Mouse (Mus musculus): ENCODE measurements at regions not wholly inside any gene's neighbourhood (a gene's known extent, or its start where the extent isn't known, plus 50 kb on each side); places are given as distances from the start of the nearest gene placed in this dataset.
"Not testable (repeated sequence)": the region's sequence is repeated elsewhere in the genome, so short reads cannot be mapped to it uniquely, and the experiment has no call there.

DNA sequence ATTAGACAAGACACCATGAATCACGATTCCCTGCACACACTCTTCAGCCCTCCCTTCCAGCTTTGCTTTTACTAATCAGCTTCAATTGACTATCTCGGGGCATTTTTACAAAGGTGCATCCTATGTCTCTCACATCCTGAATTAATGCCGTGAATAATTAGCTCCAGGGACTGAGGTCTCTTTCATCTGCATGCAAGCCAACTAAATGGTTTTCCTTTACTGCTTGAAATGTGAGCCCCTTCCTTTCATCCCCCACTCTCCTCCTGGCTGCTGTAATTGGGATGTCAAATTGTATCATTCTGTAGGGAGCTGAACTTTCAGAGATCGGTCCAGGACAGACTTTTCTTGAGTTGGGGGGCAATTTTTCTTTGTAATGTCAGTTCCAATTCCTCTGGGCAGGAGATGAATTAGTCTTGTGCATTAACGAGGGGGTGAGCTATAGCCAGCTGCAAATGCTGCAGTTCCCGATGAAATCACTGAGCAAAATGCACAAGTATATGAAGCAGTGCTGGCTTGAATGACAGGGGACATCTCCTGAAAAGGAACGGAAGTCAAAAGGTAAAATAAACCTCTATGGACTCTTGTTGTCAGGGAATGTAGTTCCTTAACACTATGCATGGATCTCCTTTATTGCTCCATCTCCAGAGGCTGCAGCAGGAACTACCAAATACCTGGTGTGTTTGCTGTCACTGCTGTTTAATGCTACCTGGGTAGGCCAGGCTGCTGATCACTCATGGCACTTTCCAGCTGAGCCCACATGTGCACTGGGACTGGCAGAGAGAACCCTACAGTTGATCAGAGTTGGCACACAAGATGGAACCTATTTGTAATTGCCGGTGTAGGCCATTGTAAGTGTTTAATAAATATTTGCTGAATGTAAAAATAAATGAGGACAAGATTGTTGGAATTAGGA is 1420.2 kb upstream of the Gm7489 start:
- Histone ChIP-seq H3K4me2 (ENCODE audit: low read depth, low read length, severe bottlenecking) (peak overlapping the region; percentile 5; the same call in 1 of the 2 replicates), H3K9ac (ENCODE audit: low read length) (no peak overlapping the region), H3K9me3 (ENCODE audit: control insufficient read depth, low read length) (no peaks in the 10 kb centered on the region), H3K4me1 (replicated peaks; ENCODE audit: control insufficient read depth, insufficient read depth, low read length) (0 out of 2 replicates have a peak, but pooled peaks cover 5% of the 10 kb centered on the region), H3K27ac (ENCODE audit: low read depth, low read length) (peak overlapping the region; percentile 18; the same call in 1 of the 2 replicates), H3K4me3 (ENCODE audit: low read depth, low read length) (no peak overlapping the region), H3K27me3 (ENCODE audit: control insufficient read depth, insufficient read depth, low read length) (no peaks in the 10 kb centered on the region), H3K36me3 (ENCODE audit: control insufficient read depth, insufficient read depth, low read length) (no peaks in the 10 kb centered on the region)
- WGBS = 16% methylated on average over 8 of the region's 8 CpGs
- peak; percentile 73 for ATAC-seq (replicated peaks; ENCODE audit: low FRiP score)
- no peak for DNase-seq (ENCODE audit: low spot score)

DNA sequence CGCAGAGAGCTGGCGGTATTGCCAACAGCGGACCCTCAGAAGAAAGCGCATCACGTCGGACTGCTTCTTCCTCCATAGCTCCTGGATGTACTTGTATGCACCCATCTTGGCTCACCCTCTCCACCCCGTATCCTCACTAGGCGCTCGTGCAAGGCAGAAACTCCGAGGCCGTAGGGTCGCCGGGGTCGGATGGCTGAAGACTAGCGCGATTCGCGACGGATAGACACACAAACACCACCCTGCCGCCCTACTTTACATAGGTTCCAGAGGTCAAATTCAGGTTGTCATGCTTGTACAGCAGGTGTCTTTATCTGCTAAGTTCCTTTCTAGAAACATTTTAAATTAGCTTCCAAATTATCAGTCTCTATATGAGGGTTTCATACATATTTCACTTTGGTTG is 1406.6 kb upstream of the Gm7489 start:
- ATAC-seq (replicated peaks; ENCODE audit: low FRiP score); H3K4me1 ChIP-seq (replicated peaks; ENCODE audit: control insufficient read depth, insufficient read depth, low read length); H3K27ac ChIP-seq (ENCODE audit: low read depth, low read length); H3K36me3 ChIP-seq (ENCODE audit: control insufficient read depth, insufficient read depth, low read length); H3K9ac ChIP-seq (ENCODE audit: low read length); H3K27me3 ChIP-seq (ENCODE audit: control insufficient read depth, insufficient read depth, low read length); H3K4me3 ChIP-seq (ENCODE audit: low read depth, low read length); DNase-seq (ENCODE audit: low spot score); H3K4me2 ChIP-seq (ENCODE audit: low read depth, low read length, severe bottlenecking); H3K9me3 ChIP-seq (ENCODE audit: control insufficient read depth, low read length): not testable (repeated sequence)
- WGBS = 92% methylated on average over 14 of the region's 20 CpGs

DNA sequence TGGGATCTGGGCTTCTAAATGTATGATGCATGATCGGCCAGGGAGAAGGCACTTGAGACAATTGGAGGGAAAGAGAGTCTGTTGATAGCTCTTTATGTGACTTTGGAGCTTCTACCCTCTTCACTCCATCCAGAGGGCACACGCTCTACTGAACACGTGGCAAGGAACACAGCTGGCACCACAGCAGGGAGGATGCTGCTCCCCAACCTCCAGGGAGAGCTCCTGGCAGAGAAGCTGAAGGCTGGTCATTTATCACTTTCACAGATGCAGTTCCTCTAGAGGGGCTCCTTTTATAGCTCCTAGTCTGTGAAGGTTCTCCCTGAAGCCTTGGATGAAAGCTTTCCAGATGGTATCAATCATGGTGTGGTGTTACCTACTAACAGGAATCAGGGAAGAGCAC is 1403.9 kb upstream of the Gm7489 start:
- no peaks in the 10 kb centered on the region for H3K4me1 ChIP-seq (replicated peaks; ENCODE audit: control insufficient read depth, insufficient read depth, low read length)
- DNase-seq (ENCODE audit: low spot score) (no peak), ATAC-seq (replicated peaks; ENCODE audit: low FRiP score) (no peak)
- H3K4me3 ChIP-seq (ENCODE audit: low read depth, low read length) = no peak overlapping the region
- no peak overlapping the region for H3K4me2 ChIP-seq (ENCODE audit: low read depth, low read length, severe bottlenecking)
- H3K9me3 ChIP-seq (ENCODE audit: control insufficient read depth, low read length) = no peaks in the 10 kb centered on the region
- no peak overlapping the region for H3K27ac ChIP-seq (ENCODE audit: low read depth, low read length)
- H3K9ac ChIP-seq (ENCODE audit: low read length) = no peak overlapping the region
- no peaks in the 10 kb centered on the region for H3K27me3 ChIP-seq (ENCODE audit: control insufficient read depth, insufficient read depth, low read length)
- no peaks in the 10 kb centered on the region for H3K36me3 ChIP-seq (ENCODE audit: control insufficient read depth, insufficient read depth, low read length)
- WGBS = 71% methylated on average over 3 of the region's 3 CpGs

DNA sequence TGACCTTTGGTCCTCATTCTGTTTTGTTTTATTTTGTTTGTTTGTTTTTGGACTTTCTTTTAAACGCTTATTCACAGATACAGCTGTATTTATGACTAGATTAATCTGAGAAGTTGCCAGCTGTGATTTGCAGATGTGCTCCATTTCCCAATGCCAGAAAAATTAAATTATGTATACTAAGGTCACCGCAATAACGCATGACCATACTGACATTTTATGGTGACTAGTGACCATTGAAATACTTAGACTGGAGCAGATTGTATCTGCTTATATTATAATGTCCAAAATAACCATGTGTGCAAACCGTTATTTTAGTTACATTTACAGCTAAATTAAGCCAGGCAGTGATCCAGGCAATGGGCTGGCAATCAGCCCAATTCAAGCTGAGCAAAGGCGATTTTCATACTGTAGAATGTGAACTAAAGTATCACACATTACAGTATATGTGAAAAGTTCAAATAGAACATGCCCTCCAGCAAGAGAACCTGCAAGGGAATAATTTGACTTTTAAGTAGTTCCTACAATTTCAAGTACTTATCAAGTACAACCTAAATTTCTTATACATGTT is 1401.0 kb upstream of the Gm7489 start:
- no peaks in the 10 kb centered on the region for H3K9me3 ChIP-seq (ENCODE audit: control insufficient read depth, low read length)
- no peaks in the 10 kb centered on the region for H3K27me3 ChIP-seq (ENCODE audit: control insufficient read depth, insufficient read depth, low read length)
- no peaks in the 10 kb centered on the region for H3K4me1 ChIP-seq (replicated peaks; ENCODE audit: control insufficient read depth, insufficient read depth, low read length)
- no peaks in the 10 kb centered on the region for H3K36me3 ChIP-seq (ENCODE audit: control insufficient read depth, insufficient read depth, low read length)
- no peak overlapping the region for H3K27ac ChIP-seq (ENCODE audit: low read depth, low read length)
- DNase-seq (ENCODE audit: low spot score) (no peak), ATAC-seq (replicated peaks; ENCODE audit: low FRiP score) (no peak)
- no peak overlapping the region for H3K4me2 ChIP-seq (ENCODE audit: low read depth, low read length, severe bottlenecking)
- no peak overlapping the region for H3K4me3 ChIP-seq (ENCODE audit: low read depth, low read length)
- H3K9ac ChIP-seq (ENCODE audit: low read length) = no peak overlapping the region
- WGBS = 88% methylated on average over 5 of the region's 5 CpGs

DNA sequence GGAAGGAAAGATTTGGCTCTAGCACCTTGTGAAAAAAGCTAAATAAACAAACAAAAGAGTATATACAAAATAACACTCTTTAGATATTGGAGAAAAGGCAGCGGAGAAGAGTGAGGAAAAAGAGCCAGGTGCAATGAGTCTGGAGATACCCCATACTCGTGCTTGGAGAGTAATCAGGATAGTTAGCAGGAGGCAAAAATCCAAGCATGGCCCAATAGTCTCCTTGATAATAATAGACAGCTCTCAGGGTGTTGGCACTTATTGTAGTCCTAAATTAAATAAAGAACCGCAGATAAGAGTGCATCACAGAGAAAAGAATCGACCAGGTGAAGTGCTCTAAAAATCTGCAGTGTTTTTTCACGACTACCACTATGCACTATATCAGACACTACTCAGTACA is 1400.4 kb upstream of the Gm7489 start:
- no peak overlapping the region for H3K4me3 ChIP-seq (ENCODE audit: low read depth, low read length)
- no peak overlapping the region for H3K27ac ChIP-seq (ENCODE audit: low read depth, low read length)
- no peaks in the 10 kb centered on the region for H3K4me1 ChIP-seq (replicated peaks; ENCODE audit: control insufficient read depth, insufficient read depth, low read length)
- 85% methylated on average over 5 of the region's 5 CpGs for WGBS
- H3K4me2 ChIP-seq (ENCODE audit: low read depth, low read length, severe bottlenecking) = no peak overlapping the region
- H3K36me3 ChIP-seq (ENCODE audit: control insufficient read depth, insufficient read depth, low read length) = no peaks in the 10 kb centered on the region
- no peaks in the 10 kb centered on the region for H3K27me3 ChIP-seq (ENCODE audit: control insufficient read depth, insufficient read depth, low read length)
- no peaks in the 10 kb centered on the region for H3K9me3 ChIP-seq (ENCODE audit: control insufficient read depth, low read length)
- no peak for ATAC-seq (replicated peaks; ENCODE audit: low FRiP score)
- DNase-seq (ENCODE audit: low spot score) = no peak
- no peak overlapping the region for H3K9ac ChIP-seq (ENCODE audit: low read length)

DNA sequence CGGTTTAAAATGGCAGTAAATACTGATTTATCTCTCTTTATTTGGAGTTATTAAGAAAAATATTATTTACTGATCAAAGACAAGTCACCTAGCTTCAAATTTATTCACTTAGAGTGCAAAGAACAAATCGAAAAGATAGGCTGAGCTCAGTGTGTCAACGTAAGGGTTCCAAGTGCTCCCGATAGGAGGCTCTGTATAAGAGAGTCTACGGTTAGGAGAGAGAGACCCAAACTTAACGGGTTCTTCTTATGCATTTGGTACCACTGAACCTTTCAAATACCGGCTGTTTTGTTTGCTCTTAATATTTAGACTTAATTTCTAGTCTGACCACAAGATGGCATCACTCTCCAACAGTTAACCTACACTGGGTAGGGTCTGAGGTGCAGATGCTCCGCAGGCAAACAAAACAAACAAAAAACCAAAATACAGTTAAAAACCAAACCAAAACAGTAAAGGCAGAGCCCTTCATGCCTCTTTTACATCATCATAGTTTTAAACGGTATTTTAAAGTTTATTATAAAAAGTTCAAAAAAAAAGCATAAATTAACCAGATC is 1379.4 kb upstream of the Gm7489 start:
- no peaks in the 10 kb centered on the region for H3K9me3 ChIP-seq (ENCODE audit: control insufficient read depth, low read length)
- H3K4me1 ChIP-seq (replicated peaks; ENCODE audit: control insufficient read depth, insufficient read depth, low read length) = no peaks in the 10 kb centered on the region
- no peak overlapping the region for H3K4me3 ChIP-seq (ENCODE audit: low read depth, low read length)
- no peaks in the 10 kb centered on the region for H3K36me3 ChIP-seq (ENCODE audit: control insufficient read depth, insufficient read depth, low read length)
- no peak overlapping the region for H3K27ac ChIP-seq (ENCODE audit: low read depth, low read length)
- ATAC-seq (replicated peaks; ENCODE audit: low FRiP score) (peak; percentile 67), DNase-seq (ENCODE audit: low spot score) (no peak)
- WGBS = 35% methylated on average over 9 of the region's 9 CpGs
- no peak overlapping the region for H3K9ac ChIP-seq (ENCODE audit: low read length)
- no peaks in the 10 kb centered on the region for H3K27me3 ChIP-seq (ENCODE audit: control insufficient read depth, insufficient read depth, low read length)
- no peak overlapping the region for H3K4me2 ChIP-seq (ENCODE audit: low read depth, low read length, severe bottlenecking)

DNA sequence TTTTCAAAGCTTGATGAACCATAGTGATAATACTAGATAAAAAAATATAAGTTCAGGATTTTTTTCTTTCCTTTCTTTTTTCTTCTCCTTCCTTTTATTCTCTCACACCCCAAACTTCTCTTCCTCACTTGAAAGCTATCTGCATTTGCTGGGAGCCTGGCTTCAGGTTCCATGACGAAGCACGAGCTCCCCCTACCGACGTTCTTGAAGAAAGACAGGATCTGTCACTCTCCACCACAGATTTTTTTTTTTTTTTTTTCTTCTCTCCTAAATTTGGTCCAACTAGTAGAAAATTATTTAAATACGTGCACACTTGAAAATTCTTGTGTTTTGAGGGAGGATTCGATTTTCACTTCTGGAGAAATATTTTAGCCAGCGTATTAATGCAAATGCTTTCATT is 1377.8 kb upstream of the Gm7489 start:
- no peak overlapping the region for H3K27ac ChIP-seq (ENCODE audit: low read depth, low read length)
- H3K9me3 ChIP-seq (ENCODE audit: control insufficient read depth, low read length) = no peaks in the 10 kb centered on the region
- 0 out of 2 replicates have a peak, but pooled peaks have one; percentile 13 for ATAC-seq (replicated peaks; ENCODE audit: low FRiP score)
- no peak overlapping the region for H3K4me2 ChIP-seq (ENCODE audit: low read depth, low read length, severe bottlenecking)
- no peaks in the 10 kb centered on the region for H3K4me1 ChIP-seq (replicated peaks; ENCODE audit: control insufficient read depth, insufficient read depth, low read length)
- no peak overlapping the region for H3K4me3 ChIP-seq (ENCODE audit: low read depth, low read length)
- H3K36me3 ChIP-seq (ENCODE audit: control insufficient read depth, insufficient read depth, low read length) = no peaks in the 10 kb centered on the region
- WGBS = 2% methylated on average over 7 of the region's 7 CpGs
- H3K27me3 ChIP-seq (ENCODE audit: control insufficient read depth, insufficient read depth, low read length) = no peaks in the 10 kb centered on the region
- H3K9ac ChIP-seq (ENCODE audit: low read length) = no peak overlapping the region
- peak; percentile 74 for DNase-seq (ENCODE audit: low spot score)

DNA sequence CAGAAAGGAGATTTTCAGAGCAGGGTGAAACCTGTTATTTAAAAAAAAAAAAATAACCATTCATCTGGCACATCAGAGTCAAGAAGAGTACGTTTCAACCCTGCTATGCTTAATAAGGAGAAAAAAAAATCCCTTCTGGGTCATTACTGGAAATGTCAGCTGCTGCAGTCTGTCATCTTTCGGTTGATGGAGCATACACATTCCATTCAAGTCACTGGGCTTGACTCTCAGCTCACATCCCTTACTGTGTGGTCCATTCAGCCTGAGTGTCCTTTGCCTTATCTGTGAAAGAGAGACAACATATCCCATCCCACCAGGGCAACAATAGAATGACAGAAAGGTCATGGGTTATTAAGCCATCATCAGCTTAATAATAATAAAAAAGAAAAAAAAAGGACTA is 1376.1 kb upstream of the Gm7489 start:
- H3K36me3 ChIP-seq (ENCODE audit: control insufficient read depth, insufficient read depth, low read length) = no peaks in the 10 kb centered on the region
- no peak overlapping the region for H3K4me3 ChIP-seq (ENCODE audit: low read depth, low read length)
- DNase-seq (ENCODE audit: low spot score) = no peak
- 64% methylated on average over 2 of the region's 2 CpGs for WGBS
- no peaks in the 10 kb centered on the region for H3K9me3 ChIP-seq (ENCODE audit: control insufficient read depth, low read length)
- ATAC-seq (replicated peaks; ENCODE audit: low FRiP score) = no peak
- no peaks in the 10 kb centered on the region for H3K27me3 ChIP-seq (ENCODE audit: control insufficient read depth, insufficient read depth, low read length)
- no peak overlapping the region for H3K9ac ChIP-seq (ENCODE audit: low read length)
- no peak overlapping the region for H3K4me2 ChIP-seq (ENCODE audit: low read depth, low read length, severe bottlenecking)
- no peak overlapping the region for H3K27ac ChIP-seq (ENCODE audit: low read depth, low read length)
- no peaks in the 10 kb centered on the region for H3K4me1 ChIP-seq (replicated peaks; ENCODE audit: control insufficient read depth, insufficient read depth, low read length)
